Mouse (Mus musculus) cerebellum, adult (tissue): ENCODE data around the gene Vps33b.

ENCODE experiments used
- ATAC-seq: cut with Nextera tagmentation; 2 replicates; pipeline ENCODE4 v1.9.2; 2017; ENCODE audit warnings: mild to moderate bottlenecking, moderate library complexity, mixed read lengths; ENCODE audit not compliant: insufficient number of reproducible peaks, low FRiP score, low TSS enrichment

Vps33b gene

GRCm38 (mm10) chr7:80268897-80269750 lies at the start of gene Vps33b:
TSS of gene Vps33b (plus strand) at chr7:80269649.
- peak; percentile 87 for ATAC-seq

DNA sequence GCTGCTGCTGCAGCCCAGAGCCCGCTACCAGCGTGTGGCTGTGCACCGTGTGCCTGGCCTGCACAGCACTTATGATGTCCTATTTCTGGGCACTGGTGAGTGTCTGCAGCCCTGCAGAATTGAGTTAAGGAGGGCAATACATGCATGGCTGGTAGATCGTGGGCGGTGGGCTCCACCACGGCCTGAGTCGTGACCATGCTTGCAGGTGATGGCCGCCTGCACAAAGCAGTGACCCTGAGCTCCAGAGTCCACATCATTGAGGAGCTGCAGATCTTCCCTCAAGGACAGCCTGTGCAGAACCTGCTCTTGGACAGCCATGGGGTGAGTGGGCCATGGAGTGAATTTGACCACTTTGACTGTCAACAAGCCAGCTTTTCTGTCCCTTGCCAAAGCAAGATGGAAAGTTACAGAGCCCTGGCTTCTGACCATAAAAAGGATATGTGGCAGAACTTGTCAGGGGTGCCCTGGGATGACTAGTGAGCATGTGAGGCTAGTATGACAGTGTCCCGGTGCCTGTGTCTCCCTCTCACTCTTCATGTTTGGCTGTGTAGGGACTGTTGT lies 49.1 kb upstream of the Vps33b start:
- no peak for ATAC-seq

DNA sequence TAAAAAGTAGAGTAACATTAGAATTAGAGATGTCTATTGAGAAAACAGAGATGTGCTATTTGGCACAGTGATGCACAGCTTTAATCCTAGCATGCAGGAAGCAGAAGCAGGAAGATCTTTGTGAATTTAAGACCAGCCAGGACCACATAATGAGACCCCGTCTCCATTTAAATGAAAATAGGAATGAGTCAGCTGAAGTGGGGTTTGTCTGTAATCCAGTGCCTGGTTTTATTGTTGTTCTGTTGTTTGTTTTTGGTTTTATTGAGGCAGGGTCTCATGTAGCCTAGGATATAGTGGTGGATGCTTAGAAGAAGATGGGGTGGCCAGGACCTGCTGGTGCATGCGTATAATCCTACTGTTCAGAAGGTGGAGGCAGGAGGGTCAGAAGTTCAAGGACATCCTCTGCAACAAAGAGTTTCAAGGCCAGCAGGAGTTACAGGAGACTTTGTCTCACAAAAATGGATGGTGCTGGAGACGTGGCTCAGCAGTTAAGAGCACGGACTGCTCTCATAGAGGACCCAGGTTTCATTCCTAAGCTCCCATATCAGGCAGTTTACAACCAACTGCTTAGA lies 48.2 kb upstream of the Vps33b start:
- no peak for ATAC-seq

DNA sequence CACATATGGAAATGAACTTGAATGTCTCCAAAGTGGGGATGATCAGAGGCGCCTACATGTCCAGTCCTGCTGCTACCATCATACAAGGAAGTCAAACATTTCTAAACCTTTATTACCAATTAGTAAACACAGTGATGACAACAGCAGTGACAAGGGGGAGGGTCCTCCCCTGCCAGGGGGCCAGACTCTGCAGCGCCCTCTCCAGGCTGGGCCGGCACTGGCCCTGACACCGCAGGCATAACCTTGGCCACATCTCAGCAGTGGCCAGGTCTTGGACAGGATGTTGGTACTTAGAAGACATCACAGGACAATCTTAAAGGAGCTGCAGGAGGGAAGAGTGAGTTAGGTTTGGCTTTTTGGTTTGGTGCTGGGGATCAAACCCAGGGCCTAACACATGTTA lies 42.4 kb upstream of the Vps33b start:
- no peak for ATAC-seq

DNA sequence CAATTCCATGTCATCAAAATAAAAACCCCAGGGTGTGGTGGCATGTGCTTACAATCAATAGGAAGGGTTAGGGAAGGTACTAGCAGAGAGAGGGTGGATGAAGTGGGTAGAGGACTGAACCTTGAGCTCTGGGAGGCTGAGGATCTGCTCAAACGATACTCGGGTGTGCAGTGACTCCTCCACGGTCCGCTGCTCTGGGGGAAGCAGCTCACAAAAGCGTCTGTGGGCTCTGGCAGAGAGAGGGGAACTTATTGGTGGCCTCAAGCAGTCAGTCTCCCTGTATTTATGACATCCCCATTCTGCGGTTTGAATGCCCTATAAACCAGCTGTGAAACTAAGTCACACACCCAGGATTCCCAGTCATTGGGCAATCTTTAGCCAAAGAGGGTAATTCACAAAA lies 39.3 kb upstream of the Vps33b start:
- ATAC-seq = no peak

GRCm38 (mm10) chr7:80231971-80232488 lies 37.4 kb upstream of the Vps33b start:
- ATAC-seq = no peak; the same call in 1 of the 2 replicates

GRCm38 (mm10) chr7:80232489-80233029 lies 36.9 kb upstream of the Vps33b start, which contains the start of the genes Cib1 and Gdpgp1:
TSS of gene Cib1 (minus strand) at chr7:80232813.
TSS of gene Gdpgp1 (plus strand) at chr7:80232865.
- ATAC-seq = peak; percentile 81

DNA sequence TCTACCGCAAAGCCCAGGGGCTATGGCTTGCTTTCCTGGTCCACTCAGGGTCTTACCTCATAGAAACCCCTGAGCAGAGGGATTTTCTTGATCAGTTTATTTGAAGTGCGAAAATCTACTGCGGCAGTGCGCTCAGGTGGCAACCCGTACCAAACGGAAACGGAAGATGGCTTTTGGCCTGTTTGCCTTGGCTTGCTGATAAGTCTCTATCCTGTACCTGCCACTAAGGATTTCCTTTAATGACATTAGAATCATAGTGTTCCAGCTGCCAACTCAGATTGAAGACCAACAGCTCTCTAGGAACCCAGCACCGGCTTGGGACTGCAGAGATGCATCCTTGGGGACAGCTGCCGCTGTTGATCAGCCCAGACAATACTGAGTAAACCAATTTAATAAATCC lies 35.6 kb upstream of the Vps33b start:
- no peak for ATAC-seq

GRCm38 (mm10) chr7:80238542-80238941 lies 30.9 kb upstream of the Vps33b start:
- no peak for ATAC-seq

DNA sequence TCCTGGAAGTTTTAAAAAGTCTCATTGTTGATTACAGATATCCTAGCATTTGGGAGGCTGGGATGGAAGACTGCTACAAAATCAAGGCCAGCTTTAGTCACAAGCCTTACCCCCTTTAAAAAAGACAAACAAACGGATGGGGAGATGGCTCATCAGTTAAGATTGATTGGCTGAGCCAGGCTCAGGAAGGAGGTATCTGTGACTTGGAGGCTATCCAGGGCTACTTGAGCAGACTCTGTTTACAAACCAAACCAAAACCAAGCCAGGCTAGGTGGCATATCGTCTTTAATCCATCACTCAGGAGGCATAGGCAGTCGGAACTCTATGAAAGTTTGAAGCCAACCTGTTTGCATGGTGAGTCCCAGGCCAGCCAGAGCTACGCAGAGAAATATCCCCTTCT lies 27.8 kb upstream of the Vps33b start:
- ATAC-seq = no peak

GRCm38 (mm10) chr7:80244851-80245250 lies 24.6 kb upstream of the Vps33b start:
- ATAC-seq = no peak

- peak; percentile 98 for ATAC-seq
Measured at GRCm38 (mm10) chr7:80246148-80246721, 23.2 kb upstream of the Vps33b start, which contains the start of gene Ttll13. TSS of gene Ttll13 (plus strand) at chr7:80246376.

DNA sequence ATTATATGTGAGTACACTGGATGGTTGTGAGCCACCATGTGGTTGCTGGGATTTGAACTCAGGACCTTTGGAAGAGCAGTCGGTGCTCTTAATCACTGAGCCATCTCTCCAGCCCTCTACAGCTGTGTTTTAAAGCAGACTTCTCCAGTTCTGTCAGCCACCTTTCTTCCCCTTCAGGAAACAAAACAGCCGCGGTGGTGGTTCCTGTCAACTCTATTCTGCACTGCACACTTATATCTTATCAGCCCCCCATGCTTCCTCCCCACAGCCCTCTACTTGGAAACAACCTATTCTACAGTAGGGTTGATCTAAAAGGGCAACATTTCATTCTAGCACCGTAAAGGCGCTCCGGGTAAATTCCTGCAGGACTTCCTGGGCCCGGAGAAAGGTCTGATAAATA lies 22.6 kb upstream of the Vps33b start:
- ATAC-seq = no peak

DNA sequence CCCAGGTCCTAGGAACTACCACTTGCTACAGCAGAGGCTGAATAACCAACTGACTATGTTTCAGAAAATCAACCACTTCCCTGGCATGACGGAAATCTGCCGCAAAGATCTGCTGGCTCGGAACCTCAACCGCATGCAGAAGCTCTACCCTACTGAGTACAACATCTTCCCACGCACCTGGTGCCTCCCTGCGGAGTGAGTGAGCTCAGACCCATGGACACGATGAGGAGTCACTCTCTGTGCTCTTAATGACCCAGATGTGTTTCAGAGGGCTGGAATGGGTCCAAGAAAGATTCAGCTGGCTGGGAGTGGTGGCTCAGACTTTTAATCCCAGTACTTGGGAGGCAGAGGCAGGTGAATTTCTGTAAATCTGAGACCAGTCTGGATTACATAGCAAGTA lies 17.0 kb upstream of the Vps33b start:
- no peak for ATAC-seq

DNA sequence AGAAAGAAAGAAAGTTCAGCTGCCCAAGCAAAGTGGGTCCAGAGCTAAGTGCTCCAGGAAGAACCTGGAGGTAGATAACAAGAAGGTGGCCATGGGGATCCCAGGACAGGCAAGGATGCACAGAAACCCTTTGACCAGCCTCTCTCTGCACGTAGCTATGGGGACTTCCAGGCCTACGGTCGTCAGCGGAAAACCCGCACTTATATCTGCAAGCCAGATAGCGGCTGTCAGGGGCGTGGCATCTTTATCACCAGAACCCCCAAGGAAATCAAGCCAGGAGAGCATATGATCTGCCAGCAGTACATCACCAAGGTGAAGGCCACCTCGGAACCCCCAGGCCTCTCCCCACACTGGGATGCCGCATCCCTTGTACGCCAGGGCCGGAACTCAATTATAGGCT lies 16.6 kb upstream of the Vps33b start:
- ATAC-seq = no peak

GRCm38 (mm10) chr7:80255981-80256380 lies 13.5 kb upstream of the Vps33b start:
- ATAC-seq = no peak

GRCm38 (mm10) chr7:80257706-80258105 lies 11.7 kb upstream of the Vps33b start:
- ATAC-seq = no peak

DNA sequence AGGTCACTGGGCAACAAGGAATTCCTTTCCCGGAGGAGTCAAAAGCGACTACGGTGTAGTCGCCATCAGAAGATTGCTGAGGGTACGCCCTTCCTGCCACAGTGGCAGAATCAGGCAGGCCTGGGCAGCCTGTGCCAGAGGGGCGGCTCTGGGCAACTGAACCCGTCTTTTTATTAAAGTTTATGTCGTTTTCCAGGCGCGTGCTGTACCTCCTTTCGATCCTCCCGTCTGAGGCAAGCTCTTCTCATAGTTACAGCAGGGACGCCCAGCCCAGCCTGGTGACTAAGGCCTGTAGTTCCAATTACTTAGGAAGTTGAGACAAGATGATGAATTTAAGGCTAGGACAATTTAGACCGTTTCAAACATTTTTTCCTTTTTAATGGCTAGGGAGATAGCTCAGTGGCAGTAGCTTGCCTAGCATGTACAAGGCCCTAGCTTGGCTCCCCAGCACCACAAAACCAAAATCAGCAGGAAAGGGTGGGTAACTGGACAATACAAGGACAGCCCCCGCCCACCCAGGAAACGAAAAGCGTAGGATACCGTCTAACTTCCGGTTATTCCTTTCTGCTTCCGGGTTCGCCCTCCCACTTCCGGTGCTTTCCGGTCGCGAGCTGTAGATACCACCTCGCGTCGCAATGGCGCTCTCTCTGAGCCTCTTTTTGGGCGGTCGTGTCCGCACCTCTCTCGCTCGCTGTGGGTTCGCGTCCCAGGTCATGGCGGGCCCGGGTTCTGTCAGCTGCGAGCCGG lies 8.7 kb upstream of the Vps33b start, which contains the start of gene Ngrn:
Gene Ngrn, plus strand, starts transcription at position 591 of the 747 bp plus-strand sequence.
- ATAC-seq = peak; percentile 85; the same call in 1 of the 2 replicates

DNA sequence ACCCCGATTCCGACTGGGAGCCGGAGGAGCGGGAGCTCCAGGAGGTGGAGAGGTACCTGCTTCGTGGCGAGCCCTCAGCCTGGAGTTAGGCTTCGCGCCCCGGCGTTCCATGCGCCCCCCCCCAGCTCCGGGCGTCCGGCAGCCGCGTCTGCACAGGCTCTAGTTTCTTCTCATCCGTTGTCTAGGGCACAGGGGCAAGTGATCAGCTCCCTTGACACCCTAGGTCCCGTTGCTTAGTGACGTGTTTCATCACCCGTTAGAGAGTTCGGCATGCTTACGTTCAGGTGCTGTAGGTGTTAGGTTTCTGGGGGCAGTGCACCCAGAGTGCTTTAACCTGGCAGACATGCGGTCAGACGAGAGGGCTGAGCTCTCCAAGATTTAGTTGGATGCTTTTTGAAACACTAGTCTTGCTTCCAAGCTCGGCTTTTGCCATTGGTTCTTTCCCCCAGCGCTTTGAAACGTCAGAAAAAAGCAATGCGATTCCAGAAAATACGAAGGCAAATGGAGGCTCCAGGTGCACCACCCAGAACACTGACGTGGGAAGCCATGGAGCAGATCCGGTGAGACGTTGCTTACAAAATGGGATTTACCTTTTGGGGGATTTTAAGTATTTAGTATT lies 8.0 kb upstream of the Vps33b start:
- ATAC-seq = 0 out of 2 replicates have a peak, but pooled peaks have one; percentile 10
